Mouse (Mus musculus): Measurements from ENCODE around the gene Notch3. TPM values are rescaled to one million over a fixed set of nuclear protein-coding genes. Genes with fewer than 3 reads are reported as not detected.

Gene Notch3
- polyA plus RNA-seq, 1 experiment from 2014 or later: 0.73 TPM

DNA sequence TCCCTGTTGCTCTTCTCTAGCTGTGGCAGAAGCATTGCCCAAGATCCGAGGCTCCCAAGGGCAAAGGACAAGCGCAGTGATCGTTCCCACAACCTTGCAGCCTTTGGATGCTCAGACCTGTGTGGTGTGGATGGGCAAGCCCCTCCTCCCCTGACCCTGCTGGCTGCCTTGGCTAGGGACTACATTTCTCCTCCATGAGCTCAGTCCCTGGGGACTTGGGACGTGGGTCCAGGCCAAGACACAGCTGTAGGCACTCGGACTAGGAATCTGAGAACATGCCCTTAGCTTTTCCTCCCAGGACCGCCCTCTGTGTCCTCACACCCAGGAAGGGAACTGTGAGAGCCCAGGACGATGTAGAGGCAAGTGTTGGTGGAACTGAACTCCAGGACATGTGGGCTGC is 6.5 kb upstream of the Notch3 start:
- ATAC-seq (ENCODE audit: low read depth): no peak
- H3K9me3 ChIP-seq (replicated peaks; ENCODE audit: control insufficient read depth, low read length): no peaks in the 10 kb centered on the region
- H3K4me1 ChIP-seq (ENCODE audit: control insufficient read depth, low read depth, low read length): peaks cover 10% of the 10 kb centered on the region
- H3K27me3 ChIP-seq (ENCODE audit: control insufficient read depth, insufficient read depth, low read depth, low read length): no peaks in the 10 kb centered on the region
- H3K9ac ChIP-seq (ENCODE audit: low read depth, low read length): no peak overlapping the region
- no peak overlapping the region for H3K4me3 ChIP-seq (ENCODE audit: low read depth, low read length)
- H3K36me3 ChIP-seq (ENCODE audit: control insufficient read depth, insufficient read depth): no peaks in the 10 kb centered on the region
- H3K4me2 ChIP-seq (ENCODE audit: low read depth, low read length): no peak overlapping the region
- no peak overlapping the region for H3K27ac ChIP-seq (ENCODE audit: low read length)
- WGBS (ENCODE audit: insufficient replicate concordance): 49% methylated on average over 7 of the region's 7 CpGs

DNA sequence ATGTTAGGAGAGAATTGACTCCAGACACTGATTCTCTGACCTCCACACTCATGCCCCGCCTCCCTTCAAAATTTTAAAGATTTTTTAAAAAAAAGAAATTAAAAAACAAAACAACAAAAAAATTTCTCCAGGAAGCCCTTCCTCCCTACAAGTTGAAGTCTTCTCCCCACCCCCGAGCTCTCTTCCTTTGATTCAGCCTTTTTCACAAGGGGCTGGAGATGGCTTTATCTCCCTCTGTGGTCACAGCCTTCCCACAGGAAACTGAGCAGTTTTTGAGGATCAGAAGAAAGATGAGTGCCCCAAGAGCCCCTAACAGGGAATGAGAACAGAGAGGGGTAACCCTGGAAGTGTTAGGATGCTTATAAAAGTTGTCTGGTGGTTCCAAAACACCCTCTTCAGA is 5.8 kb upstream of the Notch3 start:
- no peaks in the 10 kb centered on the region for H3K9me3 ChIP-seq (replicated peaks; ENCODE audit: control insufficient read depth, low read length)
- peaks cover 10% of the 10 kb centered on the region for H3K4me1 ChIP-seq (ENCODE audit: control insufficient read depth, low read depth, low read length)
- 37% methylated on average over 2 of the region's 2 CpGs for WGBS (ENCODE audit: insufficient replicate concordance)
- H3K27me3 ChIP-seq (ENCODE audit: control insufficient read depth, insufficient read depth, low read depth, low read length): peaks cover 5% of the 10 kb centered on the region; the same call in 1 of the 2 replicates
- H3K9ac ChIP-seq (ENCODE audit: low read depth, low read length): no peak overlapping the region
- no peaks in the 10 kb centered on the region for H3K36me3 ChIP-seq (ENCODE audit: control insufficient read depth, insufficient read depth)
- no peak for ATAC-seq (ENCODE audit: low read depth)
- H3K4me2 ChIP-seq (ENCODE audit: low read depth, low read length): no peak overlapping the region
- H3K4me3 ChIP-seq (ENCODE audit: low read depth, low read length): no peak overlapping the region
- H3K27ac ChIP-seq (ENCODE audit: low read length): no peak overlapping the region

- Histone ChIP-seq H3K36me3 (ENCODE audit: control insufficient read depth, insufficient read depth) (no peaks in the 10 kb centered on the region), H3K27ac (ENCODE audit: low read length) (no peak overlapping the region), H3K9ac (ENCODE audit: low read depth, low read length) (no peak overlapping the region), H3K27me3 (ENCODE audit: control insufficient read depth, insufficient read depth, low read depth, low read length) (peaks cover 30% of the 10 kb centered on the region), H3K4me2 (ENCODE audit: low read depth, low read length) (0 out of 2 replicates have a peak overlapping the region, but pooled peaks have one; percentile 7), H3K9me3 (replicated peaks; ENCODE audit: control insufficient read depth, low read length) (no peaks in the 10 kb centered on the region), H3K4me3 (ENCODE audit: low read depth, low read length) (no peak overlapping the region), H3K4me1 (ENCODE audit: control insufficient read depth, low read depth, low read length) (peaks cover 23% of the 10 kb centered on the region)
- WGBS (ENCODE audit: insufficient replicate concordance): 24% methylated on average over 4 of the region's 4 CpGs
- peak; percentile 53 for ATAC-seq (ENCODE audit: low read depth)
These were observed 3.0 kb upstream of the Notch3 start for GRCm38 (mm10) chr17:32169518-32170225.

DNA sequence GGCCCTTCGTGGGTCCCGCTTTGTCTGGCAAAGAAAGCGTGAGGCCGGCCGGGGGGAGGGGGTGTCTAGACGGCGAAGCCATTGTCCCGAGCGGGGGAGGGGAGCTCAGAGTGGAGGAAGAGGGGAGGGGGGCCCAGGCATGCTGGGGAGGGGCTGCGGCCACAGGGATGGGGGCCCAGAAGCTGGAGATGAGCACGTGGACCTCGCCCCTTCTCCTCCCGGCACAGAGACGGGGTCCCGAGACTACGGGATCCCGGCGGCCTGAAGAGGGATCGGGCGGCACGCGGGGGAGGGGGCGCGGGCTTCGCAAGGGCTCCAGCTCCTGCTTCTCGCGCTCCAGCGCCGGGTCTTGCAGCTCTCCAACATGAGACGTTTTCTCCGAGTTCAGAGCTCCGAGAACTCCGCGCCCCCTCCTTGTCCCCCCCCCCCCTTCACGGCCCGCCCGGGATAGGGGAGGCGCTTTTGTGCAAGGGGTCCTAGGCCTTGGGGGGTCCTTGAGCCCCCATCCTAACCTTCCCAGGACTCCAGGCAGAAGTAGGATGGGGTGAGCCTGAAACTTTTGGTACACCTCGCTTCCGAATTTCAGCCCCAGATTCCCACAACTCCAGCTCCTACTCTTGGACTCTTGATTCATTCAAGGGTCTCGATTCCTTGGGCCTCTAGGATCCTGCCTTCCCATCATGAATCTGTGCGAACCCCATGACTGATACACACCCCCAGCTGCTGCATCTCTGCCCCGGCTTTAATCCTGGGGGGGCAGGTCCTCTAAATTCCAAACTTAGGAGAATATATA is 653 bp downstream of the Notch3 start:
- ATAC-seq (ENCODE audit: low read depth): no peak
- Histone ChIP-seq H3K4me3 (ENCODE audit: low read depth, low read length) (peak overlapping the region; percentile 50), H3K36me3 (ENCODE audit: control insufficient read depth, insufficient read depth) (no peaks in the 10 kb centered on the region), H3K4me2 (ENCODE audit: low read depth, low read length) (peak overlapping the region; percentile 74), H3K9ac (ENCODE audit: low read depth, low read length) (peak overlapping the region; percentile 29; the same call in 1 of the 2 replicates), H3K9me3 (replicated peaks; ENCODE audit: control insufficient read depth, low read length) (no peaks in the 10 kb centered on the region), H3K27ac (ENCODE audit: low read length) (no peak overlapping the region), H3K27me3 (ENCODE audit: control insufficient read depth, insufficient read depth, low read depth, low read length) (peaks cover 67% of the 10 kb centered on the region), H3K4me1 (ENCODE audit: control insufficient read depth, low read depth, low read length) (peaks cover 25% of the 10 kb centered on the region)
- WGBS (ENCODE audit: insufficient replicate concordance): 2% methylated on average over 37 of the region's 43 CpGs

- Histone ChIP-seq H3K27ac (ENCODE audit: low read length) (no peak overlapping the region), H3K4me2 (ENCODE audit: low read depth, low read length) (peak overlapping the region; percentile 74), H3K9ac (ENCODE audit: low read depth, low read length) (no peak overlapping the region), H3K4me1 (ENCODE audit: control insufficient read depth, low read depth, low read length) (peaks cover 25% of the 10 kb centered on the region), H3K27me3 (ENCODE audit: control insufficient read depth, insufficient read depth, low read depth, low read length) (peaks cover 73% of the 10 kb centered on the region), H3K4me3 (ENCODE audit: low read depth, low read length) (peak overlapping the region; percentile 50; the same call in 1 of the 2 replicates), H3K9me3 (replicated peaks; ENCODE audit: control insufficient read depth, low read length) (no peaks in the 10 kb centered on the region), H3K36me3 (ENCODE audit: control insufficient read depth, insufficient read depth) (no peaks in the 10 kb centered on the region)
- WGBS (ENCODE audit: insufficient replicate concordance): 13% methylated on average over 8 of the region's 9 CpGs
- ATAC-seq (ENCODE audit: low read depth): no peak
These were observed 1.3 kb downstream of the Notch3 start for GRCm38 (mm10) chr17:32165266-32165802.

GRCm38 (mm10) chr17:32164780-32165179 is 1.9 kb downstream of the Notch3 start:
- Histone ChIP-seq H3K36me3 (ENCODE audit: control insufficient read depth, insufficient read depth) (no peaks in the 10 kb centered on the region), H3K27me3 (ENCODE audit: control insufficient read depth, insufficient read depth, low read depth, low read length) (peaks cover 74% of the 10 kb centered on the region), H3K9me3 (replicated peaks; ENCODE audit: control insufficient read depth, low read length) (no peaks in the 10 kb centered on the region), H3K4me3 (ENCODE audit: low read depth, low read length) (no peak overlapping the region), H3K9ac (ENCODE audit: low read depth, low read length) (no peak overlapping the region), H3K27ac (ENCODE audit: low read length) (no peak overlapping the region), H3K4me1 (ENCODE audit: control insufficient read depth, low read depth, low read length) (peaks cover 19% of the 10 kb centered on the region), H3K4me2 (ENCODE audit: low read depth, low read length) (no peak overlapping the region)
- no peak for ATAC-seq (ENCODE audit: low read depth)

DNA sequence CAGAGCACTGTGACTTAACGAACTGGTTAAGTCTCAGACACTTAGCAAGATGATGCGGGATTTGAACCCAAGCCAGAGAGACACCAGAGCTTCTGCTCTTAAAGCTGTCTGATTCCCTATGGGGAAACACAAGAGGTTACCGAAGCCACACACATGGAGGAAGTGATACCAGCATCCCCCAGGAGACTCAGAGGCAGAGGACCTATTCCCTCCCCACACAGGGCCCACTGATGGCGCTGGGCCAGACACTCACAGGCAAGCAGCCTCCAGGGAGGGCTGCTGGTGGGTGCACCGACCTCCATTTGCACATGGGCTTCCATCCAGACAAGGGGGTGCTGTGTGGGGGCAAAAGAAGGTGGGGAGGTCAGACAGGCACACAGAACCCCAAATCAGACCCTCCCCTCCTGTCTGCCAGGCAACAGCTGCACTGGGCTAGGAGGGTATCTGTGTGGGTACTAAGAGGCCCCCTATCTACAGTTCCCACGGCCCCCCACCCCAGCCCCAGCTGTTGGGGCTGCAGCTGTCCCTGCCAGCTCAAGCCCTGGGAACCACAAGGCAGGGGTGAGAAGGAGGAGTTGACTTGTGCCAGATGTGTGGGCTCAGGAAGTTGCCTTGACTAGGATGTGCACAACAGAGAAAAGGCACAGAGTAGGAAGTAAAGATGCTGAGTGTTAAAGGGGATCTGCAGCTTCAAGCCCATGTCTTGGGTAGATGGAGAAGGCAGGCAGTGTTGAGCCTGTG is 2.6 kb downstream of the Notch3 start:
- H3K9ac ChIP-seq (ENCODE audit: low read depth, low read length): no peak overlapping the region
- peaks cover 74% of the 10 kb centered on the region for H3K27me3 ChIP-seq (ENCODE audit: control insufficient read depth, insufficient read depth, low read depth, low read length)
- no peaks in the 10 kb centered on the region for H3K36me3 ChIP-seq (ENCODE audit: control insufficient read depth, insufficient read depth)
- no peak for ATAC-seq (ENCODE audit: low read depth)
- peaks cover 15% of the 10 kb centered on the region for H3K4me1 ChIP-seq (ENCODE audit: control insufficient read depth, low read depth, low read length)
- WGBS (ENCODE audit: insufficient replicate concordance): 33% methylated on average over 6 of the region's 6 CpGs
- H3K4me2 ChIP-seq (ENCODE audit: low read depth, low read length): no peak overlapping the region
- no peak overlapping the region for H3K4me3 ChIP-seq (ENCODE audit: low read depth, low read length)
- H3K27ac ChIP-seq (ENCODE audit: low read length): no peak overlapping the region
- H3K9me3 ChIP-seq (replicated peaks; ENCODE audit: control insufficient read depth, low read length): no peaks in the 10 kb centered on the region

DNA sequence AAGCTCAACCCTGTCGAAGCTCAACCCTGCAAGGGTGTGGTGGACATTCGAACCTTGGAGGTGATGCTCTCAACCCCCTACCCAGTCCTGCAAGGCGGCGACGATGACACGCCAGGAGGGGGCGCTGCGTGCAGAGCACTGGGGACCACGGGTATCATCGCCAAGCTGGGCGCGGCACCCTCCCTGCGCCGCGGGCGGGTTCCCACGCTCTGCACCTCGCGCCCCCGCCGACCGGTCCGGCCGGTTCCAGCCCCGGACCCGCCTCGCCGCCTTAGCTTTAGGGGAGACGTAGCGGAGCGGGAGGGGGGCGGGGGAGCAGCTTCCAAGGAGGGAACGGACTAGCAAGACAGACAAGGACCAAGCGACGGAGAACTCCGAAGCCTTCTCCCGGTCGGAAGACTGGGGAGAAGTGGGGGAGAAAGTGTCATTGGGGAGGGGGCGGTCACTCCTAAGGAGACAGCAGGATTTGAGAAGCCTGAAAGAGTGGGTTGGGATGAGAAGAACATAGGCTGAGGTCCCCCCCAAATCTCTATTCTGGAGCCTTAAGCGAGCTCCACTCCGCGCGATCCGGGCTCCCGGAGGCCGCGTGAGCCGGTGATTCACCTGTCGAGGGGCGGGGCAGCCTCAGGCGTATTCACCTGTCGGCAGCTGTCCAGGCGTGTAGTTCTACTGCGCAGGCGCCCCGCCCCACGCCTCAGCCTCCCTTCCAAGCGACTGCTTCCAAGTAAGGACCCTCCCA is 4.4 kb downstream of the Notch3 start:
- WGBS (ENCODE audit: insufficient replicate concordance): 3% methylated on average over 57 of the region's 58 CpGs
- peak overlapping the region; percentile 34 for H3K4me3 ChIP-seq (ENCODE audit: low read depth, low read length)
- no peaks in the 10 kb centered on the region for H3K9me3 ChIP-seq (replicated peaks; ENCODE audit: control insufficient read depth, low read length)
- H3K4me1 ChIP-seq (ENCODE audit: control insufficient read depth, low read depth, low read length): peaks cover 15% of the 10 kb centered on the region
- no peak overlapping the region for H3K9ac ChIP-seq (ENCODE audit: low read depth, low read length)
- H3K27me3 ChIP-seq (ENCODE audit: control insufficient read depth, insufficient read depth, low read depth, low read length): peaks cover 68% of the 10 kb centered on the region
- H3K4me2 ChIP-seq (ENCODE audit: low read depth, low read length): peak overlapping the region; percentile 53
- ATAC-seq (ENCODE audit: low read depth): no peak
- no peak overlapping the region for H3K27ac ChIP-seq (ENCODE audit: low read length)
- H3K36me3 ChIP-seq (ENCODE audit: control insufficient read depth, insufficient read depth): no peaks in the 10 kb centered on the region

Data from liver, embryonic 16.5 days (tissue).